Mouse (Mus musculus) left cerebral cortex, adult 11 months (tissue): Measurements from ENCODE around the gene Plekhh2.
A peak's percentile ranks its signal among the peaks of the same experiment; 100 is the strongest.

Experiments
- DNase-seq: peaks from one replicate; pipeline ENCODE4 v3.0.0; 2022; ENCODE audit warnings: low spot score

Gene Plekhh2

GRCm38 (mm10) chr17:84511682-84512515 lies at the start of gene Plekhh2:
Gene Plekhh2 (plus strand): TSS chr17:84511895.
- peak; percentile 44 for DNase-seq

- DNase-seq, result peak; percentile 95
Measured at GRCm38 (mm10) chr17:84465753-84466608, 45.7 kb upstream of the Plekhh2 start, which contains the start of gene Thada. Gene Thada (minus strand): TSS chr17:84466205.

GRCm38 (mm10) chr17:84474312-84474711 lies 37.4 kb upstream of the Plekhh2 start:
- no peak for DNase-seq

- no peak for DNase-seq
Measured at GRCm38 (mm10) chr17:84477176-84477575, 34.5 kb upstream of the Plekhh2 start.

GRCm38 (mm10) chr17:84478276-84478675 lies 33.4 kb upstream of the Plekhh2 start:
- DNase-seq, result no peak

- no peak for DNase-seq
Measured at GRCm38 (mm10) chr17:84480464-84481355, 31.0 kb upstream of the Plekhh2 start.

GRCm38 (mm10) chr17:84482831-84483230 lies 28.9 kb upstream of the Plekhh2 start:
- DNase-seq, result no peak

- no peak for DNase-seq
Measured at GRCm38 (mm10) chr17:84483673-84484320, 27.9 kb upstream of the Plekhh2 start.

GRCm38 (mm10) chr17:84487415-84487814 lies 24.3 kb upstream of the Plekhh2 start:
- DNase-seq, result no peak

GRCm38 (mm10) chr17:84492255-84492880 lies 19.3 kb upstream of the Plekhh2 start:
- no peak for DNase-seq

GRCm38 (mm10) chr17:84497026-84497425 lies 14.7 kb upstream of the Plekhh2 start:
- no peak for DNase-seq

GRCm38 (mm10) chr17:84497559-84497958 lies 14.1 kb upstream of the Plekhh2 start:
- DNase-seq, result no peak

- no peak for DNase-seq
Measured at GRCm38 (mm10) chr17:84497972-84498604, 13.6 kb upstream of the Plekhh2 start.

GRCm38 (mm10) chr17:84498639-84499038 lies 13.1 kb upstream of the Plekhh2 start:
- no peak for DNase-seq

- DNase-seq, result no peak
Measured at GRCm38 (mm10) chr17:84502341-84502740, 9.4 kb upstream of the Plekhh2 start.

GRCm38 (mm10) chr17:84505922-84506321 lies 5.8 kb upstream of the Plekhh2 start:
- DNase-seq, result no peak

GRCm38 (mm10) chr17:84508736-84509135 lies 3.0 kb upstream of the Plekhh2 start:
- DNase-seq, result no peak

GRCm38 (mm10) chr17:84509176-84509575 lies 2.5 kb upstream of the Plekhh2 start:
- DNase-seq, result no peak

GRCm38 (mm10) chr17:84510355-84510754 lies 1.3 kb upstream of the Plekhh2 start:
- peak; percentile 44 for DNase-seq

- no peak for DNase-seq
Measured at GRCm38 (mm10) chr17:84510961-84511639, 595 bp upstream of the Plekhh2 start.
